Mouse (Mus musculus): ENCODE data around the gene Cox5a.

Cox5a gene

GRCm38 (mm10) chr9:57525516-57525915 is 4.4 kb downstream of the Cox5a start:
- no peak for DNase-seq (ENCODE audit: low spot score in 2 of 2)

DNA sequence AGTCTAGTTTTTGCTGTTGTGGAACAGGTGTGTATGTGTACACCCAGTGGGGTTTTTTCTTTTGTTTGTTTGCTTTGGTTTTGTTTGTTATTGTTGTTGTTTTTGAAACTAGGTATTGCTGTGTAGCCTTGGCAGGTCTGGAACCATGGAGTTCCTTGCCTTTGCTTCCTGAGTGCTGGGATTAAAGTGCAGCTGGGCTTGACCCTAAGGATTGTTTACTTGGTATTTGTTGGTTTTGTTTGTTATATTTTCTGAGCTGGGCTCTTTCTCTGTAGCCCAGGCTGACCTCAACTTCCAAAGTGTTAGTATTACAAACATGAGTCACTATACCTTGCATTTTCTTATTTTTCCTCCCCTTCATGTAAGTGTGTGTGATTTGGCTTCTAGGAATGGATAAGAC is 5.4 kb downstream of the Cox5a start:
- DNase-seq (ENCODE audit: low spot score in 2 of 2), result no peak

- DNase-seq (ENCODE audit: low spot score in 2 of 2), result no peak
Observed at GRCm38 (mm10) chr9:57531946-57532345, 10.9 kb downstream of the Cox5a start.

DNA sequence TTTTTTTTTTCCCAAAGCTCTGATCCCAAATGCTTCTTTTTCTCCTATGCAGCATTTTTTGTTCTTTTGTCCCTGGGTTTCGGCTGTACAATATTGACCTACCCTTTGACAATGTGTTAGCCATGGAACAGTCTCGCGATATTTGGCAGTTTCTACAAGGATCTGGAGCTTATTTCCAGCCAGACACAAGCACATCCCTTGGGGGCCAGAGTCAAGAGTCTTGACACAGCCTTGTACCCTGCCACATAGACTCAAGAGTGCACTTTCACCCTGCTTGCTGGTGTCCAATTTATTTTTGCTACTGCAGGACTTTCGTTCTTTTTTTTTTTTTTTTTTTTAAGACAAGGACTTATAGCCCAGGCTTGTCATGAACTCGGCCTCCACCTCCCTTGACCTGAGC is 15.3 kb downstream of the Cox5a start:
- DNase-seq (ENCODE audit: low spot score in 2 of 2), result no peak

DNA sequence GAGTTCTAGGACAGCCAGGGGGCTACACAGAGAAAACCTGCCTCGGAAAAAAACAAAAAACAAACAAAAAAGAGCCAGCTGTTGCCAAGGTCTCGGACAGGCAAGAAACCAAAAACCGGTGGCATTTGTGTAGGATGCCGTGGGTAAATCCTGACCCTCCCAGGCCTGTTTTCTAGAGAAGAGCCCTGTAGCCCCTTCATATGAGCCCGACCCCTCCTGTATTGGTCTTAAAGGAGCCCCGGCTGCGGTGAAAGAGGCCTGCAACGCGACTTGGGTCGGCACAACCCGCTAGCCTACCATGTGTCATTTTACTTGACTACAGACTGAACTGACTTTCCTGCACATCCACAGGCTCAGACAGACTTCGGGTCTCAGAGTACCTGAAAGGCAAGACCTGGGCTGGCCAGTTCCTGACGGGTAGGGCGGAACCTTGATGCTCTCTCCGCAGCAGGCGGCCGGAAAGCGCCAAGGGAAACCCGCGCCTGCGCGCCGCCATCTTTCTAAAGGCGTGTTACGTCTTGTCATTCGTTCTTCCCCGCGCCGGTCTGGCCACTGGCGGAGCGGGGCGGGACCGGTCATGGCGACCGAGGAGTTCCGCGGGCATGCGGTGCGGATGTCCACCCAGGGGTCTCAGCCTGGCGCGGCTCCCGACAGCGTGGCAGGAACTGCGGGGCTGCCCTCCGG is 16.1 kb downstream of the Cox5a start, which contains the start of gene Fam219b:
Fam219b (plus strand) TSS at position 485 of the 684 bp plus-strand sequence.
- DNase-seq (ENCODE audit: low spot score in 2 of 2), result peak; percentile 95 to 96

- DNase-seq (ENCODE audit: low spot score in 2 of 2), result peak in 1 of 2 experiments; percentile 58
Observed at GRCm38 (mm10) chr9:57537728-57538181, 16.7 kb downstream of the Cox5a start.

GRCm38 (mm10) chr9:57539550-57539949 is 18.5 kb downstream of the Cox5a start:
- no peak for DNase-seq (ENCODE audit: low spot score in 2 of 2)

DNA sequence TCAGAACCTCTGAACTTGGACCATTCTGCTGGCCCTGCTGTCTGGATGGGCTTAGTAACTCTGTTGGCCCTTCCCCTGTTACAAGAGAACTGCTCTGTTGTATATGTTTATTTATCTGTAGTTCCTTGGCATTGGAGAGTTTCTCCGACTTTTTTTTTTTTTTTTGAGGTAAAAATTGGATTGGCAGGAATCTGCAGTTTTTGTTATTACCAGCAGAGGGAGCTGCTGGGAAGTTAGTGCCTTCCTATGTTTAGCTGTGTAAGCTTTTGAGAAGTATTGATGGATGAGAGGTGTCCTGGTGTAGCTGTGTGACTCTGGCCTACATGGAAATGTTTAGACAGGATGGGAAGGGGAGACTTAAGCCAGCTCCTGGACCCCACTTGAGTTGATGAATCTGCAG is 20.2 kb downstream of the Cox5a start:
- peak in 1 of 2 experiments; percentile 72 for DNase-seq (ENCODE audit: low spot score in 2 of 2)

DNA sequence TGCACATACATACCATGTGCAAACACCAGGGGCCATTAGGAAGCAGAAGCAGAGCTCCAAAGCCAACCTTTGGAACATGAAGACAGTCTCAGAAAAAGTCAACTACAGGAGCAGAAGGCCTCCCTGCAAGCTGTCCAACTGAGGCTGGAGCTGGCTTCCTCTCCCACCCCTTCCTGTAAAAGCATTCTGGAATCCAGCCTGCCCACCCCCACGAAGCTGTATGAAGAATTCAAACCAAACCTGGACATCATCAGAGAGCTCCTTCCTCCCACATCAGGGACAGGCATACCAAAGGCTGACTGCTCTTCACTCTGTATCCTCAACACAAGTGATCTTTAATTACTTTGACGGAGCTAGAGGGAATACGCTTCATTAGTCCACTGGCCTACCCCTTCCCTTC is 22.9 kb downstream of the Cox5a start:
- DNase-seq (ENCODE audit: low spot score in 2 of 2), result no peak

DNA sequence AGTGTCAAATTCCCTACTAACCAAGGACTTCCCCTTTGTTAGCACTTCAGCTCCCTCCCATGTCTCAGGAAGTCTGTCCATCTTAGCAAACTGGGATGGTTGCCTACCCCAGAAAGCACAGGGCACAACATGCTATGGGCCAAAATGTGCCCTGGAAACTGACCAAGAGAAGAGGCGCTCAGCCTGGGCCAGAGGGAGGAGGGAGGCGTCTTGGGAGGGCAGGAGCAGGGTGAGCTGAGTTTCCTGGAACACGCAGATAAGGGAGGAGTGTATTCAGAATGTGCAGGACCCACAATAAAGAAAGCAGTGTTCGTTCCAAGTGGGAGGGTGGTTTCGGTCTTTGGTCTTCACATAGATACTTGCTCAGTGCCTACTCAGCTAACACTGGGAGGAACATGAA is 26.2 kb downstream of the Cox5a start:
- DNase-seq (ENCODE audit: low spot score in 2 of 2), result no peak

GRCm38 (mm10) chr9:57547869-57548268 is 26.8 kb downstream of the Cox5a start:
- DNase-seq (ENCODE audit: low spot score in 2 of 2), result no peak

DNA sequence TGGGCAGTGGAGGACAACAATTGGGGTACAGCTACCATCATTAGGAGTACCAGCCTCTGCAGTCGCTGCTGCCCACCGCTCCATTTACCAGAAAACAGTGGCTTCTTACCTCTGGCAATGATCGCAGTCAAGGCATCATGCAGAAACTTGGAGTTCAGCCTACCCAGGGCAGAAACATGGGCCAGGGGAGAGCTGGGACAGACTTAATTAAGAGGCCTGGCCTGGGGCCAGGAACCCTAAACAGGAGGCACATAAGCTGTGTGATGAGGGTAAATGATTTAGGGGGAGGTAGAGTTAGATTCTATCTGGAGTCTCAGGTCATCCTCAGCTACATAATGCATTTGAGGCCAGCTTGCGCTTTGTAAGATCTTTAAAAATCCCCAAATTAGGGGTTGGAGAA is 28.1 kb downstream of the Cox5a start:
- DNase-seq (ENCODE audit: low spot score in 2 of 2), result no peak

GRCm38 (mm10) chr9:57550126-57550862 is 29.2 kb downstream of the Cox5a start:
- DNase-seq (ENCODE audit: low spot score in 2 of 2), result no peak

GRCm38 (mm10) chr9:57552139-57552887 is 31.2 kb downstream of the Cox5a start, which contains the start of gene Mpi:
Mpi (minus strand) TSS chr9:57552763.
- peak; percentile 82 to 88 for DNase-seq (ENCODE audit: low spot score in 2 of 2)

DNA sequence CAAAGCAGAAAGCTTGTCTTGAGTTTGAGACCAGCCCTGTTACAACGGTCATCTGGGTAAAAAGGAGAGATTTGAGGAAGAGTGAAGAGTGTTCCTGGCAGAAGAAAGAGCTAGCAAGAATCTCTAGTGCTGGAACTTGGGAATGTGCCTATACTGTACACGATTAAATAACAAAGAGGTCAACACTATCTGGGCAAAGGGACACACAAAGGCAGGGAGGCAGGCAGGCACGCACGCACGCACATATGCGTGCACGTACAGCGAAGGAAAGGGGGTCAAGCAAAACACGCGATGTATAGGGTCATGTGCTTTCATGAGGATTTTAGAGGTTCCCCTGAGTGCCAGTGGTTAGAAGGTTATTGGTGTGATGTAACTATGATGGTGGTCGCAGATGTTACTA is 32.0 kb downstream of the Cox5a start:
- no peak for DNase-seq (ENCODE audit: low spot score in 2 of 2)

DNA sequence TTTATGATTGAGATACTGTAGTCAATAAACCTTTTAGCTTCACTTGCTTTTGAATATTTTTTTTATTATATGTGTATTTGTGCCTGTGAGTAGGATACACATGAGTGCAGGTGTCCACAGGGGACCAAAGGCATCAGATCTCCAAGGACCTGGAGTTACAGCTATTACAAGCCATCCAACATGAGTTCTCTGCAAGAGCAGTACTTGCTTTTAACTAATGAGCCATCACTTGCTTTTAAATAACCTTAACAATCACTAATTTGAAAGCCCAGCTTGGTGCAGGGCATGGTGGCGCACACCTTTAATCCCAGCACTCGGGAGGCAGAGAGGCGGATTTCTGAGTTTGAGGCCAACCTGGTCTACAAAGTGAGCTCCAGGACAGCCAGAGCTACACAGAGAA is 33.7 kb downstream of the Cox5a start:
- DNase-seq (ENCODE audit: low spot score in 2 of 2), result no peak

DNA sequence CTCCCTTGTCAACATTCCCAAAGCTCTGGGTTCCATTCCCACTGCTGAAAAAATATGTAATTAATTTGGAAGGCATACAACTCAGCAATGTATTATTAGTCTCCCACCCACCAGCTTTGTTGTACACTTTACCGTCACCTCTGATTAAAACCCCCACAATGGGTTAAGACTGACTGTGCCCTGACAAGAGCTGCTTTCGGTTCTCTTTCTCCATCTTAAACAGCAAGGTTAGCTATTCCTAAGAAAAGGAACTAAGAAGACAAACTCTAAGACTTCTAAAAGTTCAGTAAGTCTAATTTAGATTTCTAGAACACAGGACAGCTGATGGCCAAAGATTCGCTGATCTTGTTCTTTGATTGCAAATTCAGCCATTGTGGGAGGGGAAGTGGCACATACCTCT is 36.1 kb downstream of the Cox5a start:
- no peak for DNase-seq (ENCODE audit: low spot score in 2 of 2)

DNA sequence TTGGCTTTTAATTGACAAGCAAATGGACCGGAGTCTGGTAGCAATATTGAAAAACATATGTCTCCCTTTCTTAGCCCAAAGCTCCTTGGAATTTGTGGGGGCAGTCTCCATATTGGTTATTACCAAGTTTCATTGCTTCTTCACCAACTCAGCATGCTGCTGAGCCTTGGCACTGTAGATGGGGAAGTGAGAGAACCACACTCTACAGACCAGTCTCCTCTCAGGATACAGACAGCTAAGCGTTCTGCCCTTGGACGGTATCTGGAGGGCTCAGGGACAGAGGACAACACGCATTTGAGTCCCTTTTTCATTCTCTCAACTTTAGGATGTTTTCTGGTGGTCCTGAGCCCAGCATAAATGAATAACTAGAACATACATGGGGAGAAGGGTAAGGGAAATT is 37.6 kb downstream of the Cox5a start:
- no peak for DNase-seq (ENCODE audit: low spot score in 2 of 2)

DNA sequence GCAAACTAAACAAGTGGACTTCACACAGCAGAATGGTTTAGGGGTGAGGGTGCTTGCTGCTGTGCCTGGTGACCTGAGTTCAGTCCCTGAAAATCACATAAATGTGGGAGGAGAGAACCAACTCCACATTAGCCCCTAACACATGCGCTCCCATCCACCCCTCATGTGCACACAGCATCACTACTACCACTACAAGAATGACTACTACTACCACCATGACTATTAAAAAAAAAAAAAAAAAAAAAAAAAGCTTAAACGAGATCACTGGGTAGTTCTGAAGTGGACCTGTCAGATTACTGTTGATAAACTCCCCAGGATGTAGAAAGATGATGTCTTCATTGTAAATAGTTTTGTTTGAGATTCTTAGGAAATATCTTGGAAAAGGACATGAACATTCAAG is 38.5 kb downstream of the Cox5a start:
- no peak for DNase-seq (ENCODE audit: low spot score in 2 of 2)

DNA sequence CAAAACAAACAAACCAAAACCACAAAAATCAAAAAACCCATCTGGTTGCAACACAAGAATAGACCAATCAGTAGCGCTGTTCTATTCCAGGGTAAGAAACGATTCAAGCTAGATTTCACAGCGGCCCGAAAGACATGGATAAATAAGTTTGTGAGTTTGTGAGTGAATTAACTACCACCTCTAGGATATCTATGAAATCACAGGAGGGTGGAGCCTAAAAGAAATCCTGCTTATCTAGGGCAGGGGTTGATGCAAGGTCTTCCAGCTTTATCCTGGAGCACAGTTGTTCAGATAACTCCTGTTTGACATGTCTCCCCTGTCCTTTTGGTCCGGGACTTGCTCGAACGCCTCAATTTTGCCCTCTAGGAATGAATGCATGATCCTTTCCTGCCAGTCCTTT is 39.2 kb downstream of the Cox5a start:
- DNase-seq (ENCODE audit: low spot score in 2 of 2), result no peak

- peak; percentile 95 to 96 for DNase-seq (ENCODE audit: low spot score in 2 of 2)
Observed at GRCm38 (mm10) chr9:57560861-57561710, 40.0 kb downstream of the Cox5a start, which contains the start of gene Scamp2. Scamp2 (plus strand) TSS chr9:57560943.

Measured in right cerebral cortex, postnatal 10 days (tissue).